ENCODE assay signal across 8 mouse cellular contexts in genomic region chr3:69125461-69125860, GRCm38 (mm10). TPM values are rescaled to one million over a fixed set of nuclear protein-coding genes. Genes with fewer than 3 reads are reported as not detected.
DNase-seq lines count a peak whose midpoint lies in the region; ATAC-seq and TF ChIP-seq lines count a peak whose summit lies in the region.

No protein-coding gene starts in this region.

- peak overlapping the region; percentile 99 for H3ac ChIP-seq in C2C12 (ENCODE audit: control insufficient read depth, insufficient read length, low read depth)

- TF ChIP-seq CTCF in heart, adult 2 months (IDR thresholded peaks at IDR 0.05), result no peak
- TF ChIP-seq CTCF in C2C12 (IDR thresholded peaks at IDR 0.05; ENCODE audit: control insufficient read depth, insufficient read depth, insufficient read length), result no peak

- H3K9me3 ChIP-seq in forebrain, embryonic 15.5 days, result no peaks in the 10 kb centered on the region
- H3K9me3 ChIP-seq in liver, embryonic 15.5 days (replicated peaks), result no peaks in the 10 kb centered on the region

- no peak for TF ChIP-seq POLR2A in heart, adult 2 months (IDR thresholded peaks at IDR 0.05; ENCODE audit: insufficient read depth, low read depth, low read length)

- H3K4me2 ChIP-seq in forebrain, embryonic 15.5 days (replicated peaks), result peak overlapping the region; percentile 72
- H3K4me2 ChIP-seq in liver, embryonic 15.5 days, result peak overlapping the region; percentile 91

- H3K79me2 ChIP-seq in heart, adult 2 months (replicated peaks; ENCODE audit: control insufficient read depth, insufficient read depth, low read length), result peaks cover 2% of the 10 kb centered on the region
- peaks cover 65% of the 10 kb centered on the region for H3K79me2 ChIP-seq in C2C12 (ENCODE audit: control insufficient read depth, insufficient read depth)

- H3K4me1 ChIP-seq in heart, adult 2 months (ENCODE audit: control insufficient read depth, insufficient read depth, low read length), result peaks cover 13% of the 10 kb centered on the region
- peaks cover 26% of the 10 kb centered on the region for H3K4me1 ChIP-seq in forebrain, embryonic 15.5 days
- H3K4me1 ChIP-seq in liver, embryonic 15.5 days (replicated peaks), result peaks cover 35% of the 10 kb centered on the region

- peaks cover 56% of the 10 kb centered on the region for H3K79me3 ChIP-seq in C2C12 (ENCODE audit: low read depth)

- no peak for ATAC-seq in forebrain, embryonic 15.5 days (replicated peaks)
- ATAC-seq in liver, embryonic 15.5 days (ENCODE audit: insufficient read depth), result no peak

- H3K27me3 ChIP-seq in heart, adult 2 months (ENCODE audit: control insufficient read depth, insufficient read depth, low read length), result no peaks in the 10 kb centered on the region
- H3K27me3 ChIP-seq in C2C12 (ENCODE audit: control insufficient read depth, insufficient read depth, insufficient read length), result no peaks in the 10 kb centered on the region
- no peaks in the 10 kb centered on the region for H3K27me3 ChIP-seq in forebrain, embryonic 15.5 days
- no peaks in the 10 kb centered on the region for H3K27me3 ChIP-seq in liver, embryonic 15.5 days

- H3K9ac ChIP-seq in heart, adult 2 months (ENCODE audit: low read depth, low read length), result peak overlapping the region; percentile 97; the same call in 1 of the 2 replicates
- H3K9ac ChIP-seq in forebrain, embryonic 15.5 days (replicated peaks), result peak overlapping the region; percentile 96
- H3K9ac ChIP-seq in liver, embryonic 15.5 days, result peak overlapping the region; percentile 89

- no peak for TF ChIP-seq EP300 in heart, adult 2 months (IDR thresholded peaks at IDR 0.05; ENCODE audit: insufficient read depth, low read depth, low read length)

- 1% methylated on average over 4 of the region's 4 CpGs for WGBS in heart, adult 2 months
- 11% methylated on average over 4 of the region's 4 CpGs for WGBS in forebrain, embryonic 15.5 days
- WGBS in liver, embryonic 15.5 days (ENCODE audit: insufficient replicate concordance), result 13% methylated on average over 4 of the region's 4 CpGs

- H3K27ac ChIP-seq in heart, adult 2 months, result peak overlapping the region; percentile 95
- H3K27ac ChIP-seq in forebrain, embryonic 15.5 days (replicated peaks), result peak overlapping the region; percentile 97
- peak overlapping the region; percentile 95 for H3K27ac ChIP-seq in liver, embryonic 15.5 days (replicated peaks)

- peaks cover 28% of the 10 kb centered on the region for H3K36me3 ChIP-seq in heart, adult 2 months (ENCODE audit: control insufficient read depth, insufficient read depth, low read length)
- peaks cover 12% of the 10 kb centered on the region for H3K36me3 ChIP-seq in C2C12 (ENCODE audit: control insufficient read depth, insufficient read depth)
- H3K36me3 ChIP-seq in forebrain, embryonic 15.5 days, result no peaks in the 10 kb centered on the region
- H3K36me3 ChIP-seq in liver, embryonic 15.5 days (replicated peaks), result no peaks in the 10 kb centered on the region

- H3K4me3 ChIP-seq in heart, adult 2 months, result peak overlapping the region; percentile 83
- peak overlapping the region; percentile 78 for H3K4me3 ChIP-seq in C2C12 (ENCODE audit: insufficient read depth, poor library complexity, severe bottlenecking)
- peak overlapping the region; percentile 100 for H3K4me3 ChIP-seq in forebrain, embryonic 15.5 days
- H3K4me3 ChIP-seq in liver, embryonic 15.5 days (replicated peaks), result peak overlapping the region; percentile 97

- intact Hi-C loops in heart, adult 2 months (cut with DNase I), result loop anchor here (5.0 kb wide), 2 partner anchors 82 to 118 kb away; no protein-coding TSS in a partner anchor

- no peak for DNase-seq in heart, adult 2 months
- DNase-seq in heart, adult 8-10 months (ENCODE audit: low spot score), result no peak
- no peak for DNase-seq in thymus, postnatal 4 days
- DNase-seq in frontal cortex, postnatal 10 days (ENCODE audit: low spot score in 2 of 2), result no peak
- DNase-seq in adrenal gland, postnatal 14 days, result no peak

TF ChIP-seq in C2C12, 6 proteins besides CTCF, POLR2A, EP300 and RAD21:
- TF ChIP-seq MYOG (IDR thresholded peaks at IDR 0.05; ENCODE audit: control insufficient read depth, extremely low read depth, insufficient read length), result no peak
- TF ChIP-seq CEBPB (IDR thresholded peaks at IDR 0.05; ENCODE audit: low read depth), result no peak
- TF ChIP-seq USF1 (IDR thresholded peaks at IDR 0.05; ENCODE audit: low read depth), result no peak
- no peak for TF ChIP-seq MYOD1 (IDR thresholded peaks at IDR 0.05; ENCODE audit: control insufficient read depth, insufficient read length, low read depth)
- no peak for TF ChIP-seq FOSL1 (IDR thresholded peaks at IDR 0.05; ENCODE audit: insufficient read depth, low read length, poor library complexity, severe bottlenecking)
- TF ChIP-seq MAX (IDR thresholded peaks at IDR 0.05), result no peak

RNA-seq across cellular contexts. Expression of gene Kpna4, which starts 1.5 kb away (rescaled TPM):
- total RNA-seq in heart, adult 2 months (2021), result 10 to 100 TPM; 81.5 to 94.6 TPM
- 14.4 and 29.9 TPM in 2 replicates for polyA plus RNA-seq in heart, adult 2 months (2012; rRNA removed)
- 10 to 100 TPM; 85.3 to 94.0 (median 91.3) TPM for total RNA-seq in heart, adult 8-10 months (2022)
- polyA plus RNA-seq in C2C12 (2012; fragmentation: generic; extraction: Trizol), result 24.0 TPM
- polyA plus RNA-seq in forebrain, embryonic 15.5 days (2015; fragmentation: Nextera tagmentation; extraction: Ambion mirVana), result 41.9 and 42.9 TPM in 2 replicates
- polyA plus RNA-seq in liver, embryonic 15.5 days (2015; fragmentation: Nextera tagmentation; extraction: Ambion mirVana), result 11.9 and 12.8 TPM in 2 replicates
- total RNA-seq in adrenal gland, postnatal 14 days (2021), result 66.8 and 69.3 TPM in 2 replicates
